Mouse (Mus musculus): ENCODE measurements around the gene Acoxl. TPM values are rescaled to one million over a fixed set of nuclear protein-coding genes. Genes with fewer than 3 reads are reported as not detected.
"Not testable (repeated sequence)": the region's sequence is repeated elsewhere in the genome, so short reads cannot be mapped to it uniquely, and the experiment has no call there.

Acoxl gene
- total RNA-seq, 2 experiments from 2014 or later: 0.84 TPM; not detected in 1

GRCm38 (mm10) chr2:128094602-128095001, 255.9 kb downstream of the Acoxl start:
- ATAC-seq (replicated peaks; ENCODE audit: low FRiP score, poor library complexity, severe bottlenecking): no peak

GRCm38 (mm10) chr2:128095270-128095669, 256.6 kb downstream of the Acoxl start:
- no peak for ATAC-seq (replicated peaks; ENCODE audit: low FRiP score, poor library complexity, severe bottlenecking)

- no peak for ATAC-seq (replicated peaks; ENCODE audit: low FRiP score, poor library complexity, severe bottlenecking)
Measured at GRCm38 (mm10) chr2:128096070-128096469, 257.4 kb downstream of the Acoxl start.

- not testable (repeated sequence) for ATAC-seq (replicated peaks; ENCODE audit: low FRiP score, poor library complexity, severe bottlenecking)
Measured at GRCm38 (mm10) chr2:128098118-128098517, 259.4 kb downstream of the Acoxl start.

- ATAC-seq (replicated peaks; ENCODE audit: low FRiP score, poor library complexity, severe bottlenecking): no peak
Measured at GRCm38 (mm10) chr2:128102086-128102485, 263.4 kb downstream of the Acoxl start.

GRCm38 (mm10) chr2:128104815-128105214, 266.1 kb downstream of the Acoxl start:
- no peak for ATAC-seq (replicated peaks; ENCODE audit: low FRiP score, poor library complexity, severe bottlenecking)

- ATAC-seq (replicated peaks; ENCODE audit: low FRiP score, poor library complexity, severe bottlenecking): no peak
Measured at GRCm38 (mm10) chr2:128105651-128106050, 267.0 kb downstream of the Acoxl start.

GRCm38 (mm10) chr2:128111537-128111936, 272.9 kb downstream of the Acoxl start:
- no peak for ATAC-seq (replicated peaks; ENCODE audit: low FRiP score, poor library complexity, severe bottlenecking)

GRCm38 (mm10) chr2:128114621-128115020, 275.9 kb downstream of the Acoxl start:
- no peak for ATAC-seq (replicated peaks; ENCODE audit: low FRiP score, poor library complexity, severe bottlenecking)

GRCm38 (mm10) chr2:128115579-128115978, 276.9 kb downstream of the Acoxl start:
- no peak for ATAC-seq (replicated peaks; ENCODE audit: low FRiP score, poor library complexity, severe bottlenecking)

- no peak for ATAC-seq (replicated peaks; ENCODE audit: low FRiP score, poor library complexity, severe bottlenecking)
Measured at GRCm38 (mm10) chr2:128117605-128118004, 278.9 kb downstream of the Acoxl start.

GRCm38 (mm10) chr2:128118971-128119370, 280.3 kb downstream of the Acoxl start:
- no peak for ATAC-seq (replicated peaks; ENCODE audit: low FRiP score, poor library complexity, severe bottlenecking)

GRCm38 (mm10) chr2:128122491-128122890, 283.8 kb downstream of the Acoxl start:
- ATAC-seq (replicated peaks; ENCODE audit: low FRiP score, poor library complexity, severe bottlenecking): no peak

- no peak for ATAC-seq (replicated peaks; ENCODE audit: low FRiP score, poor library complexity, severe bottlenecking)
Measured at GRCm38 (mm10) chr2:128122891-128123771, 284.5 kb downstream of the Acoxl start.

GRCm38 (mm10) chr2:128123921-128124683, 285.4 kb downstream of the Acoxl start:
- no peak for ATAC-seq (replicated peaks; ENCODE audit: low FRiP score, poor library complexity, severe bottlenecking)

- no peak for ATAC-seq (replicated peaks; ENCODE audit: low FRiP score, poor library complexity, severe bottlenecking)
Measured at GRCm38 (mm10) chr2:128124693-128125092, 286.0 kb downstream of the Acoxl start.

- peak; percentile 75 for ATAC-seq (replicated peaks; ENCODE audit: low FRiP score, poor library complexity, severe bottlenecking)
Measured at GRCm38 (mm10) chr2:128125635-128126470, 287.2 kb downstream of the Acoxl start, which contains the start of gene Bcl2l11. Bcl2l11 (plus strand) TSS chr2:128126038.

GRCm38 (mm10) chr2:128126591-128127051, 287.9 kb downstream of the Acoxl start:
- ATAC-seq (replicated peaks; ENCODE audit: low FRiP score, poor library complexity, severe bottlenecking): 0 out of 2 replicates have a peak, but pooled peaks have one; percentile 9

- peak; percentile 89 for ATAC-seq (replicated peaks; ENCODE audit: low FRiP score, poor library complexity, severe bottlenecking)
Measured at GRCm38 (mm10) chr2:128127121-128127671, 288.5 kb downstream of the Acoxl start.

Data from erythroid progenitor cell, adult 5-6 weeks (primary cell).